Mouse (Mus musculus): ENCODE data around the gene Gm5767.
"Not testable (repeated sequence)": the region's sequence is repeated elsewhere in the genome, so short reads cannot be mapped to it uniquely, and the experiment has no call there.

Gm5767 gene

DNA sequence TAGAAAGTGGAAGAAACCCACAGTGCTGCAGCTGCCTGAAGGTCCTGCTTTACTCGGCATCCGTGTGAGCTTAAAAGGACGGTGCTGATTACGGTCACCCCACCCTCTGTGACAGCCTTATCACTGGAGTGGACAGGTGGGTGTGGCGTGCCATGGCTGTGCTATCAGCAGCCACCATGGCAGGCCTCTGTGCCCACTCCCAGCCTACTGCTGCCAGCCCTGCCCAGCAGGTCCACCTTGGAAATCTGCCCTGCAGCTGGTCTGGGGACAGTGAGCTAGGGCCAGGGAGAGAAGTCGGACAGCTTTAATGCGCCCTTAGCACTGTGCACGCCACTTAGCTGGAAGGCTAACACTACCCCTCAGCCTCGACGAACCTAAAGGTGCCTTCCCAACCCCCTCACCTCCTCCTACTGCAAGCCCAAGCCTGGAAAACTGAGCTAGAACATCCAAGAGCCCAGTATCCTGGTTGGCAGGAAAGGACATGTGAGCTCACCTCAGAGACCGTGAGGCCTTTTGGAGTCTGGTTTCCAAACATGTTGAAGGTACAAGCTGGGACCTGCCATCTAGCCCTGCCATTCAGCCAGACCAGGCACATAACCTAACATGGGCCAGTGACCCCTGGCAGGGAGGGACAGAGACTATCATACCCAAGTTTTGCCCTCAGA, 6.4 kb downstream of the Gm5767 start:
- in situ Hi-C loops (cut with MboI; ENCODE audit: low pct_unique_long_range_greater_than_20kb in 1 of 2, low sequenced_read_pairs in 2 of 2, unreplicated experiment in 1 of 2), result loop anchor here (10.0 kb wide), 1 partner anchor 178 kb away; no protein-coding TSS in a partner anchor

DNA sequence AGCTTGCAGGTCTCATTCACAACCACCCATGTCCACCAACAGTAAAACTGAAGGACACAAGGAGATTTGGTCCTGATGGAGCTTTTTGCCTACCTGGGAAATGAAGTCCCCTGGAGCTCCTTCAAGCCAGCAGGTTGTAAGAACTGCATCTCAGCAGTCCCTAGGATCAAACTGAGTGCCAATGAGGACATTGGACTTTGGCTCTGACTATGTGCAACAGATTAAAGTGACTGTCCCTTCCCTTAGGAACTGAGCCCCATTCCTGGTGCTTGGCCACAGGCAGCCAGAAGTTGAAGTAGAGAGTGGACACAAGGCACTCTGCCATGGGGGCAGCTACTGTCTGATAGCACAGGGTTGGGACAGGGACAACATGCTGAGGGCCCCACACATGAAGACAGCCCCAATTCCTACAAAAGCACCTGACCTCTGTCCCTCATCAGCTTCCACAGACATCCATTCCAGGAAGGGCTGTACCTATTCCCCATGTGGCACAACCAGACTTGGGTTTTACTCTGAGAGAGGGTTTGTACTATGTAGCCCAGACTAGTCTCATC, 7.1 kb downstream of the Gm5767 start:
- in situ Hi-C loops (cut with MboI; ENCODE audit: low pct_unique_long_range_greater_than_20kb in 1 of 2, low sequenced_read_pairs in 2 of 2, unreplicated experiment in 1 of 2), result loop anchor here (10.0 kb wide), 1 partner anchor 177 kb away; no protein-coding TSS in a partner anchor

DNA sequence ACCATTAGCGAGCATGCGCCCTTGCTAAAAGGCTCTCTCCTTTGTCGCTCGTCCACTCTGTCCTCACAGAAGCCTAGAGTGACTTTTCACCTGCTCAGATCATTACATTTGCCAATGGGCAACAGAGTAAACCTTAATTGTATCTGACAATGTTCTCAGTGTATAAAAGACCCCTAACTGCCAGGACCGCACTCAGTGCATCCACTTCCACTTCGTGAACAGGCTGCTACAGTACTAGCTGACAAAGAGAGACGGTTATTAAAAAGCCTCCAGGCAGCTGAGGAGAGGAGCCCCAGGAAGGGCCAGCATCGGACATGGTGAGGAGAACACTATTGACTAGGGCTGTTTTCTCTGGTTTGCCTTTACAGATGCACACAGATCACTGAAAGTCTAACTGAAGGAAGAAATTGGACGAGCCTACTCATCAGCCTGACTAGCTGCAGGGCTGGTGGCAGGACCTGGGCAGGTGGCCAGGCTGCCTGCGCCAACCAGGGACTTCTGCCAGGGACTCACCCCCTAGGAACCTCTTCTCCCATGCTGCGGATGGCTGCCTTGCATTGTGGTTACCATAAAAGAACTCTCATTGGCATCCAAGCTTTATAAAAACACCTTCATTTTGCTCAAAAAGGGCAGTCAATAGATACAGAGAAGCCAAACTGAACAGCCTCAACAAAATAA, 9.5 kb downstream of the Gm5767 start:
- in situ Hi-C loops (cut with MboI; ENCODE audit: low pct_unique_long_range_greater_than_20kb in 1 of 2, low sequenced_read_pairs in 2 of 2, unreplicated experiment in 1 of 2), result loop anchor here (10.0 kb wide), 1 partner anchor 175 kb away; no protein-coding TSS in a partner anchor

DNA sequence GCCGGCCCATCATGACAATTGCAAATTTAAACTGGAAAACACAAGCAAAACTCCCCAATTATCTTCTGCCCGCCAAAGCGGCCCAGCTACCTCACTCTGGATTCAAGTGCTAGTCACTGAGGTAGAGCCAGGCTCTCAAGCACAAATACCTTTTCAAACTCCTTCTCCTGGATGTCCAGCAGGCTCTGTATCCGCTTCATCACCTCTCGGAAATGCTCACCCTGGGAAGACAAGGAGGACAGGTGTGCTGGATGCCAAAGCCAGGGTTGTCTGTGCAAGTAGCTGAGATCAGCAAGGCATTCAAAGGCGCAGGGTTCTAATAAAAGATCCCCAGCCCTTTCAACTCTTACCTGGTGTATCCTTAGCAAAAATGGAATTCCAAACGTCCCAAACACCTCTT, 10.6 kb downstream of the Gm5767 start:
- in situ Hi-C loops (cut with MboI; ENCODE audit: low pct_unique_long_range_greater_than_20kb in 1 of 2, low sequenced_read_pairs in 2 of 2, unreplicated experiment in 1 of 2), result no loop called here

GRCm38 (mm10) chr16:8699556-8699955, 19.0 kb downstream of the Gm5767 start:
- in situ Hi-C loops (cut with MboI; ENCODE audit: low pct_unique_long_range_greater_than_20kb in 1 of 2, low sequenced_read_pairs in 2 of 2, unreplicated experiment in 1 of 2), result loop anchor here in 1 of 2 experiments (5.0 kb wide), 1 partner anchor 138 kb away; no protein-coding TSS in a partner anchor

- in situ Hi-C loops (cut with MboI; ENCODE audit: low pct_unique_long_range_greater_than_20kb in 1 of 2, low sequenced_read_pairs in 2 of 2, unreplicated experiment in 1 of 2), result no loop called here
Observed at GRCm38 (mm10) chr16:8700586-8700985, 20.0 kb downstream of the Gm5767 start.

GRCm38 (mm10) chr16:8711998-8712397, 31.4 kb downstream of the Gm5767 start:
- in situ Hi-C loops (cut with MboI; ENCODE audit: low pct_unique_long_range_greater_than_20kb in 1 of 2, low sequenced_read_pairs in 2 of 2, unreplicated experiment in 1 of 2), result no loop called here

GRCm38 (mm10) chr16:8714851-8715250, 34.3 kb downstream of the Gm5767 start:
- in situ Hi-C loops (cut with MboI; ENCODE audit: low pct_unique_long_range_greater_than_20kb in 1 of 2, low sequenced_read_pairs in 2 of 2, unreplicated experiment in 1 of 2), result no loop called here

DNA sequence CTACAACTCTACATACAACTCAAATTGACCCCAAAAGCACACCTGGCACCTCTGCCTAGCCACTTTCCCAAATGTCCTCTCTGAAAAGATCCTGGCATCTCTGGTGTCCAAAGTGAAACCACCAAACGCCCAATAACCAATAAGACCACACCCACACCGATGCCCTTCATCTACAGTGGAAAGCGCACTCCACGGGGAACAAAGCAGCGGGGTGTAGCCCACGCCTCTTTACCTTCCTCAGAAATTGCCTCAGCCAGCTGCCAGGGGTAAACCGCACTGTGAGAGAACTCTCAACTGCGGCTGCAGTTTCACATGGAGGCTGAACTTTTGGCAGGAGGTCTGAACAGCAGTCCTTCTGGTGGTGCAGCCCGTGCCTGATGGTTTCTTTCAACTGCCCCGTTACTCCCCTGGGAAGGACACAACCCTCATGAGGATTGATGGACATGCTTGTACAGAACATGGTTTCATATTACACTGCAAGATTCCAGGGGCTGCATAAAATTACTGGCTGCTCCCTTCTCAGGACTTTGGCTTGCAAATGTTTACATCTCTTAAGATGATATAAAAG, 35.0 kb downstream of the Gm5767 start:
- in situ Hi-C loops (cut with MboI; ENCODE audit: low pct_unique_long_range_greater_than_20kb in 1 of 2, low sequenced_read_pairs in 2 of 2, unreplicated experiment in 1 of 2), result no loop called here

GRCm38 (mm10) chr16:8716300-8716699, 35.7 kb downstream of the Gm5767 start:
- in situ Hi-C loops (cut with MboI; ENCODE audit: low pct_unique_long_range_greater_than_20kb in 1 of 2, low sequenced_read_pairs in 2 of 2, unreplicated experiment in 1 of 2), result no loop called here

DNA sequence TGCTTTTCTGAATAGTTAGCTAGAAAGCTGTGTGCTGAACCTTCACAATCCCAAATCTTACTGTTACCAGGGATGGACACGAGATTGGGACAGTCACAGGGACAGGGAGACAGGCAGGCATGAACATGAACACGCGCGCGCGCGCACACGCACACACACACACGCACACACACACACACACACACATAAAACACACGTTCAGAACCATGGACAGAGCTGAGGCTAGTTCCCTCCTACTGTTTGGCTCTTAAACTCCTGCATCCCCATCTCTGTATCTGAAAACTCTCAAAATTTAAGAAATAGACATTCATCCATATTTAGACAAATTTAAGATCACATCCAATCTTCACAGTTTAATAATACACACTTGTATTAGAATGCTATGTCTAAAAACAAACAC, 37.2 kb downstream of the Gm5767 start:
- in situ Hi-C loops (cut with MboI; ENCODE audit: low pct_unique_long_range_greater_than_20kb in 1 of 2, low sequenced_read_pairs in 2 of 2, unreplicated experiment in 1 of 2), result no loop called here

DNA sequence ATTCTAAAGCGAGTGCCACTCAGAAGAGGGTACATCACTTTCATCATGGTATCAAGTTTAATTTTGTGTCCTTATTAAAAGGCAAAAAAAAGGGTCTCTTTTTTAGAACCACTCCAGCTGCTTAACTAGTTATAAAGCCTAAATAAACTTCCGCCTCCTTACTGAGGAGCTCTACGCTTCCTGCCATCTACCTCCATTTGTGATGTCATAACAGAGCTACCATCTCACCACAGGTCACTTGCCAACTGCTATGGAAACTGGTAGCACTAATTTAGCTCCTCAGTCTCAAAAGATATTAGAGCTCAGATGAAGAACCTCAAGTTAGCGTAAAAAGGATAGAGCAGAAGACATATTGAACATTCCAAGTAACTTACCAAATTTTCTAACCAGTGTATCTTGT, 39.9 kb downstream of the Gm5767 start:
- in situ Hi-C loops (cut with MboI; ENCODE audit: low pct_unique_long_range_greater_than_20kb in 1 of 2, low sequenced_read_pairs in 2 of 2, unreplicated experiment in 1 of 2), result no loop called here

DNA sequence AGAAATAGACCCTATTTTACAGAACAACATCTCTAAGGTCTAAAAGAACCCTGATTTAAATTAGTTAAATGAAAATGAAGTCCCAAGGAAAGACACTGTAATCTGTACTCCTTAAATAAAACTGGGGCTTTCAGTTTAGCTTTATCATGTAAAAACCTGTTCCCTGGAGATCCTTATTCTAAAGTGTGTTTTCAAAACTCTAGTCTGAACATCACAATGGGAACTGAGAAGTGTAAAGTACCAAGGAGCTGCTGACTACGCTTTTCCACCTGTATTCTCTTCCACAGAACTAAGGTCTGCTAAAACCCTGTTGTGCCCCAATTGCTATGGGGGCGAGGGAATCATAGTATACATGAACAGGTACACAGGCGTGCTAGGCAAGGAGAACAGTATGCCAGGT, 43.5 kb downstream of the Gm5767 start:
- in situ Hi-C loops (cut with MboI; ENCODE audit: low pct_unique_long_range_greater_than_20kb in 1 of 2, low sequenced_read_pairs in 2 of 2, unreplicated experiment in 1 of 2), result no loop called here

GRCm38 (mm10) chr16:8725807-8726206, 45.2 kb downstream of the Gm5767 start:
- in situ Hi-C loops (cut with MboI; ENCODE audit: low pct_unique_long_range_greater_than_20kb in 1 of 2, low sequenced_read_pairs in 2 of 2, unreplicated experiment in 1 of 2), result no loop called here

GRCm38 (mm10) chr16:8728111-8728748, 47.7 kb downstream of the Gm5767 start:
- in situ Hi-C loops (cut with MboI; ENCODE audit: low pct_unique_long_range_greater_than_20kb in 1 of 2, low sequenced_read_pairs in 2 of 2, unreplicated experiment in 1 of 2), result no loop called here

GRCm38 (mm10) chr16:8731630-8732029, 51.1 kb downstream of the Gm5767 start:
- in situ Hi-C loops (cut with MboI; ENCODE audit: low pct_unique_long_range_greater_than_20kb in 1 of 2, low sequenced_read_pairs in 2 of 2, unreplicated experiment in 1 of 2), result no loop called here

DNA sequence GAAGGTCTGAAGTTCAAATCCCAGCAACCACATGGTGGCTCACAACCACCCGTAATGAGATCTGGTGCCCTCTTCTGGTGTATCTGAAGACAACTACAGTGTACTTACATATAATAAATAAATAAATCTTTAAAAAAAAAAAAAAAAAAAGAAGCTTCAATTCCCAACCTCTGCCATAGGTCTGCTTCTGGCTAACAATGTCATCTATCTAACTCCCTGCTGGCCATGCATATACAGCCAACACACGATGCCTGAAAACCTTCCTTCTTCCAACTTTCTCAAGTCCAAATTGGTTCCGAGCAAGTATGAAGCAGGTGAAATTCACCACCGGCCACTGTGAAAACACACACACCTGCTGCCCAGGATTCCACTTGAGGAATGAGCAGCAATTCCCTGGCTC, 51.9 kb downstream of the Gm5767 start:
- in situ Hi-C loops (cut with MboI; ENCODE audit: low pct_unique_long_range_greater_than_20kb in 1 of 2, low sequenced_read_pairs in 2 of 2, unreplicated experiment in 1 of 2), result not testable (repeated sequence)
